Mouse (Mus musculus): ENCODE measurements around the gene Sstr1. TPM values are rescaled to one million over a fixed set of nuclear protein-coding genes. Genes with fewer than 3 reads are reported as not detected.
A peak's percentile ranks its signal among the peaks of the same experiment; 100 is the strongest.

Sstr1 gene
- total RNA-seq (2018; cell fraction: chromatin; rRNA removed): not detected
- not detected for total RNA-seq (2018; cell fraction: cytosol; rRNA removed)
- total RNA-seq (2018; cell fraction: nucleus; rRNA removed): not detected
- polyA plus RNA-seq (2018): not detected in 3 replicates

DNA sequence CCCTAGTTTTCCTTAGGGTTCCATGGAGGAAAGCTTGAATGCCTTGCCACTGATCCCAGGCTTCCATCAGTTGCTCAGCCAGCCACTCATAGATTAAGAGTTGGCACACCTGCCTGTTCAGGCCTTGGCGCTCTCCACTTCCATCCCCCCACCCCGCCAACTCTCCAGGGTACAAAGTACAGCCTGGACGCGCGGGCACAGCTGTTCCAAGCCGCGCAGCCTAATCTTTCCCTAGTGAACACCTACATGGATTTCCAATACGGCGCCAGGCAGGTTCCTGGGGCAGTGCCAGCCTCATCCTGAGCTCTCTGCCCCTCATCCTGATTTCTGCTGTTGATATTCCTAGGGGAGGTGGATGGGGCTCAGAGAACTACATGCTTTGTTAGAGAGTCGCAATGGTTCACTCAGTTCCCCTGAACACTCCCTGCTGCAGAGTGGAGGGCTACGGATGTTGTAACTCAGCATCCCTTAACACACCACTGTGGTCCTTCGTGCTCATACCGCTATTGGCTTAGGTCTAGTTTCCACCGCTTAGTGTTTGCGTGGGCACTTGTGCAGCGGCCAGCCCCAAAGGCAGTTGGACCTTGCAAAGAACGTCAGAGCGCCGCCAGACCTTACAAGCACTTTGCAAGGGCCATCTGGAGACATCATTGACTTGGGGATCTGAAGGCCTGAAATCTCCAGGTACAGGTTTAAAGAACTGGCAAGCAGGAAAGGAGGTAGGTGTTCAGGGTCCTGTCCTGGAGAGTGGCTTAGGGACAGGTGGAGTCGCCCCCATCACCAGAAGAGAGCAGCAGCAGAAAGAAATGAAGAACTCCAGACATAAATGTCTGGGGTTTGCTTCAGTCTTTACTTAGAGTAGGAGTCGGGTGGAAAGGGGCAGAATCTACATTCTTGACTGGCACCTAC, at the start of gene Sstr1:
TSS of gene Sstr1 (plus strand) at position 610 of the 909 bp plus-strand sequence.
- H3K4me3 ChIP-seq (ENCODE audit: inconsistent target): no peak within 1 kb of the TSS
- no peaks in the 10 kb centered on the region for H3K79me2 ChIP-seq (ENCODE audit: inconsistent target)
- H3K36me3 ChIP-seq (ENCODE audit: inconsistent target): no peaks in the 10 kb centered on the region
- H3K27ac ChIP-seq: no peak within 1 kb of the TSS
- 66% methylated on average over 21 of the region's 21 CpGs for WGBS (ENCODE audit: missing documents)

GRCm38 (mm10) chr12:58198810-58199209, 12.8 kb upstream of the Sstr1 start:
- H3K4me3 ChIP-seq (ENCODE audit: inconsistent target): no peak overlapping the region
- 87% methylated on average over 1 of the region's 1 CpGs for WGBS (ENCODE audit: missing documents)

DNA sequence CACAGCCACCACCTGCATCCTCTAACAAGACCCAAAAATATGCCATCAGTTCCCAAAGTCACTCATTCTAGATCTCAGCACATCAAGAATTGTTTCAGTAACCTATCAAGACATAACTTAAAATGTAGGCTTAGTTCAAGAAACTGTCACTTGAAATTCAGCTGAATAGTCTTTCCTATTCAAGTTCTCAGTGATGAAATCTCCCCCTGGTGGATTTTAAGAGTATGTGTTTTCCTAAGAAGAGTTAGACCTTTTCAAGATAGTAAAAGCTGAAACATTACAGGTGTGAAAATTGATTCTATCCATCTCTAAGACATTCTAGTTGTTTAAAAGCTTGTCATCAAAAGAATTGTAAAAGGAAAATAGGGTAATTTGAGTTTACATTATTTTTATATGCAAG, 10.4 kb upstream of the Sstr1 start:
- no peak overlapping the region for H3K4me3 ChIP-seq (ENCODE audit: inconsistent target)
- no peak overlapping the region for H3K27ac ChIP-seq
- no peaks in the 10 kb centered on the region for H3K36me3 ChIP-seq (ENCODE audit: inconsistent target)
- no peaks in the 10 kb centered on the region for H3K79me2 ChIP-seq (ENCODE audit: inconsistent target)

More at GRCm38 (mm10) chr12:58198810-58199209, 12.8 kb upstream of the Sstr1 start:
- H3K27ac ChIP-seq: no peak overlapping the region
- H3K79me2 ChIP-seq (ENCODE audit: inconsistent target): no peaks in the 10 kb centered on the region
- H3K36me3 ChIP-seq (ENCODE audit: inconsistent target): no peaks in the 10 kb centered on the region

DNA sequence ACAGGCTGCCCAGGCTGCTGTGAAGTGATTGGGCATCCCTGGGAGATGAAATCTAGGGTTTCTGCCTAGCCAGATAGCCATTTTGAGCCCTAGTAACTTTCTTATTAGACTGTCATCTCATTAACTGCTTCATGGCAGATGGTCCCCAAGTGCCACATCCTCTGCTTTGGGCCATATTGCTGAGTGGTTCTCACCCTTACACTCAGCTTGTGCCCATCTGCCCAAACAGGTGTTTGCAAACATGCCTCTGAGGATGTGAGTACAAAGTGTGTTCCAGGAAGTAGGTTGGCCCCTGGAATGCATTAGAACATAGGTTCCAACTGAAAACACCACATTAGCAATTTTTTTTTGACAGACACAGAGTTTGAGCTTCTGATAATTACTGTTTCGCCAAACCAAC, 3.6 kb upstream of the Sstr1 start:
- no peaks in the 10 kb centered on the region for H3K79me2 ChIP-seq (ENCODE audit: inconsistent target)
- no peaks in the 10 kb centered on the region for H3K36me3 ChIP-seq (ENCODE audit: inconsistent target)
- no peak overlapping the region for H3K4me3 ChIP-seq (ENCODE audit: inconsistent target)
- WGBS (ENCODE audit: missing documents): 100% methylated on average over 1 of the region's 1 CpGs
- H3K27ac ChIP-seq: no peak overlapping the region

DNA sequence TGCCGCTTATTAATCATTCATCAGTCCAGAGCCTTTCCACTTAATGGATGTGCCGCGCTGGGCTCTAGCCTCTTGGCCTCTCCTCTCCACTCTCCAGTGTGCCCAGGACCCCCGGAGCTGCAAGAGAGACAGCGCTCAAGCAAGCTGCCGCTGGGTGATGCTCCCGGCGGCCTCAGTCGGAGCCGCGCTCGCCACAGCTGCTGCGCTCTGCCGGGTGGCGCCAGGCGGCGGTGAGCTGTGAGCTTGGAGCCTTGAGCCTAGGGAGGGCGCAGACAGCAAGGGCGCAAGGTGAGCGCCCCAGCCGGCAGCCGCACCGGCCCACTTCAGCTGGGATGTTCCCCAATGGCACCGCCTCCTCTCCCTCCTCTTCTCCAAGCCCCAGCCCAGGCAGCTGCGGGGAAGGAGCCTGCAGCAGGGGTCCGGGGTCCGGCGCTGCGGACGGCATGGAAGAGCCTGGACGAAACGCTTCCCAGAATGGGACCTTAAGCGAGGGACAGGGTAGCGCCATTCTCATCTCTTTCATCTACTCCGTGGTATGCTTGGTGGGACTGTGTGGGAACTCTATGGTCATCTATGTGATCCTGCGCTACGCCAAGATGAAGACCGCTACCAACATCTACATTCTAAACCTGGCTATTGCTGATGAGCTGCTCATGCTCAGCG, 820 bp downstream of the Sstr1 start:
- 5% methylated on average over 38 of the region's 39 CpGs for WGBS (ENCODE audit: missing documents)
- no peak overlapping the region for H3K4me3 ChIP-seq (ENCODE audit: inconsistent target)
- no peak overlapping the region for H3K27ac ChIP-seq
- H3K79me2 ChIP-seq (ENCODE audit: inconsistent target): no peaks in the 10 kb centered on the region
- no peaks in the 10 kb centered on the region for H3K36me3 ChIP-seq (ENCODE audit: inconsistent target)

DNA sequence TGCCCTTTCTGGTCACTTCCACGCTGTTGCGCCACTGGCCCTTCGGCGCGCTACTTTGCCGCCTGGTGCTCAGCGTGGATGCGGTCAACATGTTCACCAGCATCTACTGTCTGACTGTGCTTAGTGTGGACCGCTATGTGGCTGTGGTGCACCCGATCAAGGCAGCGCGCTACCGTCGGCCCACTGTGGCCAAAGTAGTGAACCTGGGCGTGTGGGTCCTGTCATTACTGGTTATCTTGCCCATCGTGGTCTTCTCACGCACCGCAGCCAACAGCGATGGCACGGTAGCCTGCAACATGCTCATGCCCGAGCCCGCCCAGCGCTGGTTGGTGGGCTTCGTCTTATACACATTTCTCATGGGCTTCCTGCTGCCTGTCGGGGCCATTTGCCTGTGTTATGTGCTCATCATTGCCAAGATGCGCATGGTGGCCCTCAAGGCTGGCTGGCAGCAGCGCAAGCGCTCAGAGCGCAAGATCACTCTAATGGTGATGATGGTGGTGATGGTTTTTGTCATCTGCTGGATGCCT, 1.4 kb downstream of the Sstr1 start:
- 9% methylated on average over 29 of the region's 29 CpGs for WGBS (ENCODE audit: missing documents)
- Histone ChIP-seq H3K36me3 (ENCODE audit: inconsistent target) (no peaks in the 10 kb centered on the region), H3K79me2 (ENCODE audit: inconsistent target) (no peaks in the 10 kb centered on the region), H3K4me3 (ENCODE audit: inconsistent target) (no peak overlapping the region), H3K27ac (no peak overlapping the region)

- no peak overlapping the region for H3K4me3 ChIP-seq (ENCODE audit: inconsistent target)
- H3K27ac ChIP-seq: no peak overlapping the region
- 1% methylated on average over 33 of the region's 40 CpGs for WGBS (ENCODE audit: missing documents)
- no peaks in the 10 kb centered on the region for H3K79me2 ChIP-seq (ENCODE audit: inconsistent target)
- no peaks in the 10 kb centered on the region for H3K36me3 ChIP-seq (ENCODE audit: inconsistent target)
Observed at GRCm38 (mm10) chr12:58213451-58214288, 2.1 kb downstream of the Sstr1 start.

DNA sequence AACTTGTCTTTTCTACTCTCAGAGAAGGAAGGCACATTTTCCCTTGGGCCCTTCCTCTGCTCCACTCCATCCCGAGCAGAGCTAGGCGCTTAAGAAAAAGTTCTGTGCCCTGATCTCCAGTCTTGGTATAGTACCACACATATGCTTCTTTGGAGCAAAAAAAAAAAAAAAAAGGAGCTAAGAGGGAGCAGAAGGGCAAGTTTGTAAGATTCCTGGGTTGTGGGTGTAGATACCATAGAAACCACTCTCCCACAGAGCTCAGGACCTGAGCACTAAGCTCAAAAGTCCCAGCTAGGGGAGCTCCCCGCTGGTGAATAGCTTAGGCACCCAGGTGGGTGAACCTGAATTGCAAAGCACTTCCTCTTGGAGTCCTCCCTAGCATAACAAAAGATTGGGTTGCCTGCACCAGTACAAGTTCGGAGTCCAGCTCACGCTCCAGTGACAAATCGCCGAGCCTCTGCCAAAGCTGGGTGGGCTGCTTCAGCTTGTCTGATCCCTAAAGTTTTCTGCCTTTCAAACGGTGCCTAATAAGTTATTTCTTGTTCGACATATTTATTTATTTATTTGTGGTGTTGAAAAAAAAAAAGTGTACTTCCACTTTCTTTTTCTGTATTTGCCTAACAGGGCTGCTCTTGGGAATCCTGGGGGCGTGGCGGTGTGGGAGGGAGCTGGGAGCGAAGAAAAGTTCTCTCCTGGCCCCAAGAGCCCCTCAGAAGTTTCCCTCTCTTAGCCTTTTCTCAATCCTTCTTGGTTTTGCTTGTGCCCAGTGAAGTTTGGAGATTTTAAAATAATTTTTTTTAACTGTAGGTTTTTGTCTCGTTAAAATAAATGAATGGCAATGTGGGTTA, 2.9 kb downstream of the Sstr1 start:
- peak overlapping the region; percentile 8; the same call in 1 of the 2 replicates for H3K4me3 ChIP-seq (ENCODE audit: inconsistent target)

DNA sequence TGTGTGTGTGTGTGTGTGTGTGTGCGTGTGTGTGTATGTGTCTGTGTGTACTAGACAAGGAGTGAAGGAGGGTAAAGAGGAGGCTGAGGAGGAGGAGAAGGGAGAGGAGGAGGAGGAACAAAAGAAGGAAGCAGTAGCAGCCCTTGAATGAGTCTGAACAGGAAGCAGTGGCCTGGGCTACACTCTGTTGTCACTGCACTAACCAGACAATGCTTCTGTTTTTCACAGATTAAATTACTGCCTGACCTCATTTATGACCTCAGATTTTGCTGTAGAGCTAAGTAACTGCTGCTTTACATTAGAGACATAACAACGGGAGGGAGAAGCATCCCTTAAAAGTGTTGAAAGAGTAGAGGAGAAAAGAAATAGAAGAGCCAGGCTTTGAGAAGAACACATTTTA, 4.6 kb downstream of the Sstr1 start:
- Histone ChIP-seq H3K4me3 (ENCODE audit: inconsistent target) (no peak overlapping the region), H3K36me3 (ENCODE audit: inconsistent target) (no peaks in the 10 kb centered on the region), H3K79me2 (ENCODE audit: inconsistent target) (no peaks in the 10 kb centered on the region), H3K27ac (no peak overlapping the region)
- 33% methylated on average over 2 of the region's 2 CpGs for WGBS (ENCODE audit: missing documents)

More for the DNA sequence above, 2.9 kb downstream of the Sstr1 start:
- Histone ChIP-seq H3K36me3 (ENCODE audit: inconsistent target) (no peaks in the 10 kb centered on the region), H3K27ac (no peak overlapping the region), H3K79me2 (ENCODE audit: inconsistent target) (no peaks in the 10 kb centered on the region)
- WGBS (ENCODE audit: missing documents): 6% methylated on average over 13 of the region's 13 CpGs

- WGBS (ENCODE audit: missing documents): 82% methylated on average over 3 of the region's 3 CpGs
Observed at GRCm38 (mm10) chr12:58219078-58219477, 7.5 kb downstream of the Sstr1 start.

DNA sequence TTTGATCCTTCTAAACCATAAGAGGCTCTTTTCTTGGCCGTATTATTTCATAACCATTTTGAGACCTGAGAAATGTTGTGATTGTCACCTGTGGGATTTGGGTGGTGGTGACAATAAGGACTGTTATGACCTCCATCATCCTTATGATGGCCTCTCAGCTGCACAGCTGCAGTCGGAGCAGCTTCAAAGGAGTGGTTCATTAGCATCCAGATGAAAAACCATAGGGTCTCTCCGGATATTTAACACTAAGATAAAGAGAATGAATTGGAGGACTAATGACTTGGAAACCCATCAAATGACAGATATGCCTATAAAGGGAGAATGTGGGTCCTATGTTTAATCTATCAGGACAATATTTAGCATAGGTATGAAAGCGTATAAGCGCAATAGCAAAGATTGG, 14.1 kb downstream of the Sstr1 start:
- 93% methylated on average over 5 of the region's 5 CpGs for WGBS (ENCODE audit: missing documents)
- no peaks in the 10 kb centered on the region for H3K79me2 ChIP-seq (ENCODE audit: inconsistent target)
- no peak overlapping the region for H3K27ac ChIP-seq
- H3K36me3 ChIP-seq (ENCODE audit: inconsistent target): no peaks in the 10 kb centered on the region
- no peak overlapping the region for H3K4me3 ChIP-seq (ENCODE audit: inconsistent target)

More at GRCm38 (mm10) chr12:58219078-58219477, 7.5 kb downstream of the Sstr1 start:
- Histone ChIP-seq H3K36me3 (ENCODE audit: inconsistent target) (no peaks in the 10 kb centered on the region), H3K4me3 (ENCODE audit: inconsistent target) (no peak overlapping the region), H3K27ac (no peak overlapping the region), H3K79me2 (ENCODE audit: inconsistent target) (no peaks in the 10 kb centered on the region)

GRCm38 (mm10) chr12:58232489-58232888, 20.9 kb downstream of the Sstr1 start:
- no peaks in the 10 kb centered on the region for H3K36me3 ChIP-seq (ENCODE audit: inconsistent target)
- no peak overlapping the region for H3K4me3 ChIP-seq (ENCODE audit: inconsistent target)
- H3K27ac ChIP-seq: no peak overlapping the region
- no peaks in the 10 kb centered on the region for H3K79me2 ChIP-seq (ENCODE audit: inconsistent target)
- WGBS (ENCODE audit: missing documents): 71% methylated on average over 2 of the region's 2 CpGs

DNA sequence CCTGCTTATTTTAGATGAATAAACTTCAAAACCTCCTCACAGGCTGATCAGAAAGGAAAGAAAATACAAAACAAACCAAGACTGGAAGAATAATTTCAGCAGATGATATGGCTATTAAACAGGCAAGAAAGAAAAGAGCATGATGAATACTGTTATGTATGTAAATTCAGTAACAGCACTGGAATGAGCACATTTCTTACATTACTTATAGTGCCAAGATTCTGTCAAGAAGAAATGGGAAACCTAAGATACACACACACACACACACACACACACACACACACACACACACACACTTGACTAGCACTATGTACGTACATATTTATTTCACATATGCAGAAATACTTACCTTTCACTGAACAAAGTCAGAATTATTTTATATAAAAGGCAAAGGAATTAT, 40.3 kb downstream of the Sstr1 start:
- Histone ChIP-seq H3K4me3 (ENCODE audit: inconsistent target) (no peak overlapping the region), H3K79me2 (ENCODE audit: inconsistent target) (no peaks in the 10 kb centered on the region), H3K36me3 (ENCODE audit: inconsistent target) (no peaks in the 10 kb centered on the region), H3K27ac (no peak overlapping the region)
- 88% methylated on average over 1 of the region's 1 CpGs for WGBS (ENCODE audit: missing documents)
